Mouse (Mus musculus) thymus, adult 18-20 months (tissue): ENCODE data around the gene Dab2ip.

Source experiments
- DNase-seq, 2 experiments: peaks; one replicate each; pipeline ENCODE4 v3.0.0; 2022; ENCODE audit warnings: mixed read lengths in 2 of 2

Dab2ip gene

GRCm38 (mm10) chr2:35557911-35558825, at the start of gene Dab2ip:
Gene Dab2ip (plus strand): TSS chr2:35558266.
- no peak for DNase-seq

- no peak for DNase-seq
Measured at GRCm38 (mm10) chr2:35508597-35509342, 49.3 kb upstream of the Dab2ip start.

- DNase-seq = no peak
Measured at GRCm38 (mm10) chr2:35509343-35509667, 48.8 kb upstream of the Dab2ip start.

GRCm38 (mm10) chr2:35509888-35510287, 48.2 kb upstream of the Dab2ip start:
- no peak for DNase-seq

GRCm38 (mm10) chr2:35510920-35511319, 47.1 kb upstream of the Dab2ip start:
- DNase-seq = no peak

- DNase-seq = no peak
Measured at GRCm38 (mm10) chr2:35512226-35512625, 45.8 kb upstream of the Dab2ip start.

GRCm38 (mm10) chr2:35514051-35514892, 43.8 kb upstream of the Dab2ip start:
- DNase-seq = no peak

- DNase-seq = no peak
Measured at GRCm38 (mm10) chr2:35526612-35527242, 31.3 kb upstream of the Dab2ip start.

- no peak for DNase-seq
Measured at GRCm38 (mm10) chr2:35529086-35529485, 29.0 kb upstream of the Dab2ip start.

- DNase-seq = no peak
Measured at GRCm38 (mm10) chr2:35529856-35530255, 28.2 kb upstream of the Dab2ip start.

GRCm38 (mm10) chr2:35530732-35531131, 27.3 kb upstream of the Dab2ip start:
- no peak for DNase-seq

GRCm38 (mm10) chr2:35533646-35534045, 24.4 kb upstream of the Dab2ip start:
- DNase-seq = no peak

GRCm38 (mm10) chr2:35539276-35539972, 18.6 kb upstream of the Dab2ip start:
- peak; percentile 56 to 60 for DNase-seq

GRCm38 (mm10) chr2:35540798-35541197, 17.3 kb upstream of the Dab2ip start:
- DNase-seq = no peak

- DNase-seq = peak; percentile 6 to 11
Measured at GRCm38 (mm10) chr2:35544717-35545116, 13.3 kb upstream of the Dab2ip start.

- DNase-seq = no peak
Measured at GRCm38 (mm10) chr2:35545125-35545590, 12.9 kb upstream of the Dab2ip start.

- no peak for DNase-seq
Measured at GRCm38 (mm10) chr2:35546462-35546861, 11.6 kb upstream of the Dab2ip start.

- no peak for DNase-seq
Measured at GRCm38 (mm10) chr2:35549191-35549590, 8.9 kb upstream of the Dab2ip start.

- DNase-seq = no peak
Measured at GRCm38 (mm10) chr2:35550097-35550496, 8.0 kb upstream of the Dab2ip start.

- no peak for DNase-seq
Measured at GRCm38 (mm10) chr2:35556918-35557486, 1.1 kb upstream of the Dab2ip start.

GRCm38 (mm10) chr2:35558826-35559550, 922 bp downstream of the Dab2ip start:
- no peak for DNase-seq
